Mouse (Mus musculus): ENCODE measurements around the gene Uba7.

- TF ChIP-seq POLR2A (IDR thresholded peaks at IDR 0.05; ENCODE audit: low read depth, low read length) (no peak), CTCF (conservative IDR thresholded peaks at IDR 0.05; ENCODE audit: insufficient read depth, insufficient read length, low read depth, low read length) (peak; percentile 95)
These were observed 11.1 kb downstream of the Uba7 start for GRCm38 (mm10) chr9:107986376-107986775.

Data from kidney, adult 2 months (tissue).